Mouse (Mus musculus) layer of hippocampus, adult 9-11 months (tissue): ENCODE data around the gene Col28a1.

Experiments
- DNase-seq: peaks from one replicate; pipeline ENCODE4 v3.0.0; 2022

Gene Col28a1

GRCm38 (mm10) chr6:8105870-8106706 lies 86.3 kb downstream of the Col28a1 start:
- no peak for DNase-seq

GRCm38 (mm10) chr6:8101224-8101623 lies 91.2 kb downstream of the Col28a1 start:
- DNase-seq = no peak

GRCm38 (mm10) chr6:8095856-8096255 lies 96.6 kb downstream of the Col28a1 start:
- DNase-seq = no peak

- DNase-seq = no peak
Observed at GRCm38 (mm10) chr6:8094160-8094953, 98.1 kb downstream of the Col28a1 start.

- no peak for DNase-seq
Observed at GRCm38 (mm10) chr6:8093556-8093955, 98.9 kb downstream of the Col28a1 start.

GRCm38 (mm10) chr6:8086847-8087246 lies 105.6 kb downstream of the Col28a1 start:
- DNase-seq = no peak

GRCm38 (mm10) chr6:8084806-8085205 lies 107.6 kb downstream of the Col28a1 start:
- no peak for DNase-seq

- no peak for DNase-seq
Observed at GRCm38 (mm10) chr6:8083196-8083595, 109.2 kb downstream of the Col28a1 start.

GRCm38 (mm10) chr6:8077572-8078146 lies 114.8 kb downstream of the Col28a1 start:
- no peak for DNase-seq

GRCm38 (mm10) chr6:8074914-8075313 lies 117.5 kb downstream of the Col28a1 start:
- DNase-seq = no peak

- peak; percentile 15 for DNase-seq
Observed at GRCm38 (mm10) chr6:8068979-8069378, 123.4 kb downstream of the Col28a1 start.

GRCm38 (mm10) chr6:8068394-8068793 lies 124.0 kb downstream of the Col28a1 start:
- no peak for DNase-seq

GRCm38 (mm10) chr6:8067124-8067523 lies 125.3 kb downstream of the Col28a1 start:
- no peak for DNase-seq

- peak; percentile 23 for DNase-seq
Observed at GRCm38 (mm10) chr6:8066208-8066607, 126.2 kb downstream of the Col28a1 start.

GRCm38 (mm10) chr6:8059199-8059598 lies 133.2 kb downstream of the Col28a1 start:
- DNase-seq = no peak

GRCm38 (mm10) chr6:8048216-8048615 lies 144.2 kb downstream of the Col28a1 start:
- no peak for DNase-seq

GRCm38 (mm10) chr6:8046446-8046845 lies 146.0 kb downstream of the Col28a1 start:
- DNase-seq = no peak

GRCm38 (mm10) chr6:8045825-8046224 lies 146.6 kb downstream of the Col28a1 start:
- no peak for DNase-seq

GRCm38 (mm10) chr6:8028711-8029110 lies 163.7 kb downstream of the Col28a1 start:
- DNase-seq = no peak

GRCm38 (mm10) chr6:8025332-8026129 lies 166.9 kb downstream of the Col28a1 start:
- DNase-seq = no peak

- no peak for DNase-seq
Observed at GRCm38 (mm10) chr6:8023527-8023926, 168.9 kb downstream of the Col28a1 start.

GRCm38 (mm10) chr6:7994736-7995135 lies 197.7 kb downstream of the Col28a1 start:
- DNase-seq = no peak

GRCm38 (mm10) chr6:7983646-7983979 lies 208.8 kb downstream of the Col28a1 start:
- no peak for DNase-seq
